Mouse (Mus musculus) brain, adult 2 months (tissue): ENCODE results near the gene Tbx3.
A peak's percentile ranks its signal among the peaks of the same experiment; 100 is the strongest.

ENCODE experiments used
- DNase-seq: peaks from one replicate; pipeline ENCODE4 v3.0.0; 2011; ENCODE audit warnings: low read depth, low spot score

Tbx3 gene

DNA sequence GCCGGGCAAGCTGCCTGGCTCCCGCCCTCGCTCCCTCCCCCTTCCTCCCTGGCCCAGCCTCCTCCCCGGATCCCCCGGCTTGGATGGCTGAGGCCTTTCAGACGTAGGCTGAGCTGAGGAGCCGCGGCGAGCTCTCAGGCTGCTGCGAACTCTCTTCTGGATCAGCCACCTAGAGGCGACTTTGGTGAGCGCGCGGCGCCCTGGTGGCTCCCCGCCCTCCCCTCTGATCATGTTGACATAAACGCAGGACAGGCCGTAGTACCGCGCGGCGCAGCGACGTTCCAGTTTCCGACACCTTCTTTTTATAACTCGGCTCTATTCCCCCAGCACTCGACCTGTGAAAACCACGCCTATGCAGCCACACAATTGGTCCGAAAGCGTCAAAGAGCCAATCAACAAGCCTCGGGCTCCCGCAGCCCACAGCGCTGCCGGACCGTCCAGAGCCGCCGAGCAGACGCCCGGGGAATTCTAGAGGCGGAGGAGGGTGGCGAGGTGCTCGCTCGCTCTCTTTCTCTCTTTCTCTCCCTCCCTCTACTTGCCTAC lies at the start of gene Tbx3:
Gene Tbx3 (plus strand): TSS at position 104 of the 543 bp plus-strand sequence.
- DNase-seq = peak; percentile 69

GRCm38 (mm10) chr5:119622076-119622475 lies 48.4 kb upstream of the Tbx3 start:
- DNase-seq = no peak

GRCm38 (mm10) chr5:119624554-119624953 lies 45.9 kb upstream of the Tbx3 start:
- peak; percentile 11 for DNase-seq

DNA sequence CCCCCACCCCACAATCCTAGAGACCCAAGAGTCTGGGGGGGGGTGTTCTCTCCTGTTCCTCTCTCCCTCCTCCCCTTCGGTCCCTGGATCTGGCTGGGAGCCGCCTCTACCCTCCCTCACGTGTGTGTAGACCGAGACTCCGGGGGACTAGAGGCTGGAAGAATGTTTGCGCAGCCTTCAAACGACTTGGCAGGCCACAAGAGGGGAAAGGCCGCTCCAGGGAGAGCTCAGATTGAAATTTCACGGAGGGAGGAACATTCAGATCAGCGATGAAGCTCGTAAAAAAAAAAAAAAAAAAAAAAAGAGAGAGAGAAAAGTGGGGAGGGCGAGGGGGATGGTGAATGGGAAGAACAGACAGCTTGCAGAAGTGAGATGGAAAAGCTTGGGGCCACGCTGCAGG lies 44.9 kb upstream of the Tbx3 start:
- no peak for DNase-seq

- DNase-seq = no peak
These were observed 44.3 kb upstream of the Tbx3 start for GRCm38 (mm10) chr5:119626154-119626553.

- no peak for DNase-seq
These were observed 43.8 kb upstream of the Tbx3 start for GRCm38 (mm10) chr5:119626662-119627061.

GRCm38 (mm10) chr5:119628100-119628499 lies 42.4 kb upstream of the Tbx3 start:
- no peak for DNase-seq

GRCm38 (mm10) chr5:119628746-119629327 lies 41.6 kb upstream of the Tbx3 start:
- DNase-seq = no peak

DNA sequence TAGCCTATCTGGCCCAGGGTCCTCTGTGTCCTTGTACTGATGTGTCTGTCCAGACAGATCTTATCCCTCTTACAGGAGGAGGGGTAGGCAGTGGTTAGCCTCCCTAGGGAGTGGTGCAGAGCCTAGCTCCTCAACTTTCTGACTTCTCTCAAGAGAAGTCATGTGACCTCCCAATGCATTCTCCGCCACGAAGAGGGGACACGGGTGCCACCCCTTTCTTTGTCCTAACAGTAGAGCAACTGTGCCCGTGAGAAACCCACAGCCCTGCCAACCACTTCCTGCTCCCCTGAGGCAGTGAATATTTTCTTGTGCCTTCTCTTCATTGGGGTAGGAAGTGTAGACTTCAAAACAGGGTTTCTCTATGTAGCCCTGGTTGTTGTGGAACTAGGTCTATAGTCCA lies 36.9 kb upstream of the Tbx3 start:
- no peak for DNase-seq

GRCm38 (mm10) chr5:119634861-119635260 lies 35.6 kb upstream of the Tbx3 start:
- no peak for DNase-seq

GRCm38 (mm10) chr5:119638300-119638699 lies 32.2 kb upstream of the Tbx3 start:
- no peak for DNase-seq

DNA sequence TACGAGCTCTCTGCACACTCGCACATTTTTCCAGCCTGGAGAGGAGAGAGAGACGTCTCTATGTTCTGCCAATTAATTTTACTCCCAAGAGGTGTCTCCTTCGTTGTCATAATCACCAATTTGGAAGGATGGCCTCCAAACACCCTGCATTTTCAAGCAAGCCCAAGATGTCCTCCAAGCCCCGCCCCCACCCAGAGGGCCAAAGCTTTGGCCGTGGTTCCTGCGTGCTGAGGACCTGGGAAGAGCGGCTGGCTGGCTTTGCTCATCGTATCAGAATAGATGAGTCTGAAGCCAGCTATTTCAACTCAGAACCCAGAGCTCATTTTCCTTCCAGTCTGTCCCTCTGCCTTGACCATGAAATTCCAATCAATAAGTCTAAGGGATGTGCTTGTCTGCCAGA lies 29.4 kb upstream of the Tbx3 start:
- no peak for DNase-seq

DNA sequence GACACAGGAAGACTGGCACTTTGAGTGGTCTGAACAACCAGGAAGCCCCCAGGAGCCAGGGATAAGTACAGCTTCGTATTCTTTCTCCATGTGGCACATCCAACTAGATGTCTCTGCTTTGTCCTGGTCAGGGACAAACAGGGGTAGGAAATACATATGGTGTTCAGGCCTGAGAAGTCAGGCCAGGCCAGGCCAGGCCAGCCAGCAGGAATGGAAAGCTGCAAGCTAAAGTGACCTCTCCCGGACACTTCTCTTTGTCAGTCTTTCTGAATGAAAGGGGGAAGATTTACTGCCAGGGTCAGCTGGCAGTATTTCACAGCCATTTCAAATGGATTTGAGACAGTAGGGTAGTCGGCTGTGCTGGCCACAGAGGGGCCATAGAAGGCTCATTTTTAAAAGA lies 28.8 kb upstream of the Tbx3 start:
- no peak for DNase-seq

DNA sequence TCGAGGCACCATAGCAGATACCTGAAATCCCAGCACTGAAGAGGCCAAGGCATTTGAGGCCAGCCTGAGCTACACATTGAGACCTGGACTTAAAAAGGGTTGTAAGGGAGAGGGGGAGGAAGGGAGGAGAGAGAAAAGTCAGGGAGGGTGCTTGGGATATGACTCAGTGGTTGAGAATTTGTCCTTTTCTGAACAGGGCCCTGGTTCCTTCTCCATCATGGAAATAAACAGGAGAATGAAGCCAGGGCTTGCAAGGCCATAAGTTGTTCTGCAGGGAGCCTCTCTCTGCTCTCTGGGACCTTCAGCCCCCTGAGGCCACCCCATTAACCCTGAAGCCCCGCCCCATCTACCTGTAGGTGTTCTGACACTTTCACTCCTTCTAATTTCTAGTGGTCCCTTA lies 23.5 kb upstream of the Tbx3 start:
- no peak for DNase-seq

- DNase-seq = no peak
These were observed 19.1 kb upstream of the Tbx3 start for GRCm38 (mm10) chr5:119651135-119651965.

DNA sequence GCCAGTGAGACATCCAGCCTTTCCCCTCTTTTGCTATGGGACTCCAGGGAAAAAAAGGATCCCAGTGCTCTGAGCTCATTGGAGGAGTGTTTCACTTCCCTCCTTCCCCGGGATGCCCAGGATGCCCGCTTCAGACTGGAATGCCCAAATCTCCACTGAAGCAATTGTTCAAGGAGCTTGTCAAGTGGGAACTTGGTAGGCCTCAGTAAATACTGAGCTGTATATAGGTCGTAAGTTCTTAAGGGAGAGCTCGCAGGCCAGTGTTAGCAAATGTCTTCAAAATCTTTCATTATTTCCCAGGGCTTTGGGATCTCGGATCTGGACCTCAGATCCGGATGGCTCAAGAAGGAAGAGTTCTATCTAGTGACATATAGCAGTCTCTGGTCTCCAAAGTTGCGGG lies 14.1 kb upstream of the Tbx3 start:
- no peak for DNase-seq

DNA sequence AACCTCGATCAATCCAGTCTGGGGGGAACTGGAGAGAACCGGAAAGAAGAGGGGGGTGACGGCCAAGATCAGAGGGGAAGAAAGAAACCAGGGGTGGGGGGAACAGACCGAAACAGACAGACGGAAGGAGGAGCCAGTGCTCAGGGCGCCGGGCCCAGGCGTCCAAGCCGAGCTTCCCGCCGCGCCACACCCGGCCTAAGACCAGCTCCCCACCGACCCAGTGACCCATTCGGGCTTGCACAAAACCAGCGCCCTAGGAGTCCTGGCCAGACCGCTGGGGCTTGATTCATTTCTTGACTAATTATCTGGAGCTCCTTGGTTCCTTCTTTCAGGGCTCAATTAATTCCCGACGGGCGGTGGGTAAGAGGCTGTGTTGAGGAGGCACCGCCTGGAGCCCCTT lies 13.6 kb upstream of the Tbx3 start:
- no peak for DNase-seq

DNA sequence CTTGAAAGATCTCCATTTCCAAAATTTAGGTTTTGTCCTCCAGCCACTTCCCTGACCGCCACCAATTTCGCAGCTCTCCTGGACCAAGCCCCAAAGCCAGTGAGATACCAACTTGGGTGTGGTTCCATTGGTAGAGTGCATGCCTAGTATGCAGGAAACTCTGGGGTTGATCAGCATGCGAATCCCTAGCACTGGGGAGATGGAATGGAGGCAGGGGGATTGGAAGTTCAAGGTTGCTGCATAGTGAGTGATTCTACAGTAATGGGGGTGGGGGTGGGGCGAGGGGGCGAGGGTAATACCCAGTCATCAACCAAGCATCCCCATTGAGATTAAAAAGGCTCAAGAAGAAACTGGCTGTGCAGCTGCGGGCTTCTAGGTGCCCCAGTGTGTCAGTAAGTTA lies 13.1 kb upstream of the Tbx3 start:
- DNase-seq = no peak

DNA sequence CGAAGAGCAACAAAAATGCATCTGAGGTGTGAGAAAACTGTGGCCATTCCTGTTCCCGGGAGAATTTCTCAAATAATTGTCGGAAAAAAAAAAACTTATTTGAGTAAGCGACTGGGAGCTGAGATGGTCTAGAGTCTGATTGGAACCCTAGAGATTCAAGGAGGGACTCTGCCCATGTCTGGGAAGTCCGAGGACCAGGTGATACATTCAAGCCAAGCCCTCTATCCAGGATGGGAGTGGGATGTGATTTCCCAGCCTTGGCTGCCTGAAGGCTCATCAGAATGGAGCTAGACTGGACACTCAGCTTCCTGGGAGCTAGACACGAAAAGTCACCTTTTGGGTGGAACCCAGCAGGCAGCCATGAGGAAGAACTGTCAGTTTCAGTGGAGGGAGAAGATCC lies 12.7 kb upstream of the Tbx3 start:
- no peak for DNase-seq

GRCm38 (mm10) chr5:119658396-119658795 lies 12.1 kb upstream of the Tbx3 start:
- no peak for DNase-seq

DNA sequence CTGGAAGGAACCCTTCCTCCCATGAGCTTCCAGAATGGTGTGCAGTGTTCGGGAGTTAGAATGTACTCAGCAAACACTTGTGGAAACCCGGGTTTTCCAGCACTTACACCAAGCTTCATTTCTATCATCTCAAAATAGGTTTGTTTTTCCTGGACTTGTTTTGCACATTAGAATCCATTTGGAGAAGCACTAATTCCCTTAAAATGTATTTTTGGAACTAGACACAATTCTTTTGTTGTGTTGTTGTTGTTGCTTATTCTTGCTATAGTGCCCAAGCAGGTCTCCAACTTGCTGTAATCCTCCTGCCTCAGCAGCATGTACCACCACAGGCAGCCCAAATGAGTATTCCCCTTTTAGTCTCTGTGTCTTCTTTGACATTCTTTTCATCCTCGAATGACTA lies 11.4 kb upstream of the Tbx3 start:
- DNase-seq = no peak

- no peak for DNase-seq
These were observed 9.7 kb upstream of the Tbx3 start for GRCm38 (mm10) chr5:119660526-119661410.
